Mouse (Mus musculus) myocyte (in vitro differentiated cells): Measurements from ENCODE around the gene Ajap1. TPM values are rescaled to one million over a fixed set of nuclear protein-coding genes. Genes with fewer than 3 reads are reported as not detected.

ENCODE experiments used
- H3K27me3 ChIP-seq: one replicate; pipeline ENCODE4 v1.6.1; 2011; ENCODE audit not compliant: control insufficient read depth, insufficient read depth, insufficient read length
- H3K36me3 ChIP-seq: one replicate; pipeline ENCODE4 v1.6.1; 2011; ENCODE audit not compliant: control insufficient read depth, insufficient read depth
- H3K4me2 ChIP-seq: one replicate; pipeline ENCODE4 v1.6.1; 2011; ENCODE audit warnings: low read depth, control low read depth
- H3K4me3 ChIP-seq: one replicate; pipeline ENCODE4 v1.5.1; 2011; ENCODE audit warnings: mild to moderate bottlenecking, control low read depth, moderate library complexity
- H3K79me2 ChIP-seq: one replicate; pipeline ENCODE4 v1.6.1; 2011; ENCODE audit not compliant: control insufficient read depth, insufficient read depth
- H3ac ChIP-seq: one replicate; pipeline ENCODE4 v1.6.1; 2011; ENCODE audit not compliant: control insufficient read depth, insufficient read length
- CEBPB ChIP-seq: IDR thresholded peaks from 2 replicates; pipeline ENCODE4 v1.6.1; 2011; ENCODE audit warnings: mild to moderate bottlenecking, moderate library complexity; ENCODE audit not compliant: poor library complexity, insufficient read depth, severe bottlenecking
- E2F4 ChIP-seq: IDR thresholded peaks from one replicate; pipeline ENCODE4 v1.6.1; 2011; ENCODE audit warnings: mild to moderate bottlenecking, control low read depth, moderate library complexity; ENCODE audit not compliant: insufficient read depth
- MAX ChIP-seq: IDR thresholded peaks from one replicate; pipeline ENCODE4 v1.6.1; 2011; ENCODE audit warnings: low read depth, mild to moderate bottlenecking, control low read depth
- MYOD1 ChIP-seq, 3 experiments: IDR thresholded peaks; one replicate each; pipeline ENCODE4 v1.6.1; 2011; ENCODE audit warnings: control low read depth in 2 of 3, low read depth in 2 of 3, mild to moderate bottlenecking in 2 of 3, moderate library complexity in 1 of 3; ENCODE audit not compliant: insufficient read length in 2 of 3, control insufficient read depth in 1 of 3
- MYOG ChIP-seq, 3 experiments: IDR thresholded peaks; one replicate each; pipeline ENCODE4 v1.6.1; 2011; ENCODE audit warnings: control low read depth in 2 of 3, low read depth in 2 of 3, mild to moderate bottlenecking in 2 of 3; ENCODE audit not compliant: insufficient read length in 2 of 3, control insufficient read depth in 1 of 3, insufficient read depth in 1 of 3
- POLR2A ChIP-seq: IDR thresholded peaks from one replicate; pipeline ENCODE4 v1.6.1; 2011; ENCODE audit warnings: low read depth, mild to moderate bottlenecking, control low read depth, moderate library complexity; ENCODE audit not compliant: insufficient read length
- POLR2AphosphoS2 ChIP-seq: IDR thresholded peaks from one replicate; pipeline ENCODE4 v1.6.1; 2011; ENCODE audit warnings: low read depth, control low read depth; ENCODE audit not compliant: insufficient read length
- REST ChIP-seq: IDR thresholded peaks from one replicate; pipeline ENCODE4 v1.6.1; 2011; ENCODE audit warnings: mild to moderate bottlenecking, control low read depth, moderate library complexity; ENCODE audit not compliant: insufficient read depth, insufficient read length
- SRF ChIP-seq: IDR thresholded peaks from one replicate; pipeline ENCODE4 v1.6.1; 2011; ENCODE audit warnings: low read depth; ENCODE audit not compliant: control insufficient read depth, insufficient read length
- TCF12 ChIP-seq: IDR thresholded peaks from one replicate; pipeline ENCODE4 v1.6.1; 2011; ENCODE audit warnings: mild to moderate bottlenecking, control low read depth; ENCODE audit not compliant: poor library complexity, insufficient read depth, severe bottlenecking
- TCF3 ChIP-seq: IDR thresholded peaks from one replicate; pipeline ENCODE4 v1.6.1; 2011; ENCODE audit warnings: low read depth, control low read depth; ENCODE audit not compliant: insufficient read length
- USF1 ChIP-seq: IDR thresholded peaks from one replicate; pipeline ENCODE4 v1.6.1; 2011; ENCODE audit warnings: low read depth, mild to moderate bottlenecking, control low read depth, moderate library complexity
- polyA plus RNA-seq: library from polyadenylated mRNA; unstranded; fragments of >200 nt; fragmentation: generic; extraction: Trizol; gene quantifications from one replicate; pipeline ENCODE4 v1.2.1, GENCODE M21; 2012; ENCODE audit warnings: missing spikeins

Gene Ajap1
- polyA plus RNA-seq, 1 experiment, result not detected

GRCm38 (mm10) chr4:153327809-153328208 lies 154.8 kb downstream of the Ajap1 start:
- Histone ChIP-seq H3K4me2 (no peak overlapping the region), H3K4me3 (no peak overlapping the region), H3ac (no peak overlapping the region), H3K27me3 (no peaks in the 10 kb centered on the region), H3K36me3 (no peaks in the 10 kb centered on the region), H3K79me2 (no peaks in the 10 kb centered on the region)
- no peak for TF ChIP-seq POLR2AphosphoS2
- TF ChIP-seq TCF3, result no peak
- no peak for TF ChIP-seq REST
- no peak for TF ChIP-seq MAX
- no peak for TF ChIP-seq CEBPB
- no peak for TF ChIP-seq E2F4
- TF ChIP-seq MYOG (IDR thresholded peaks at IDR 0.05; ENCODE audit: control insufficient read depth in 1 of 3, insufficient read depth in 1 of 3, insufficient read length in 2 of 3, low read depth in 2 of 3), result no peak
- no peak for TF ChIP-seq POLR2A
- no peak for TF ChIP-seq SRF
- no peak for TF ChIP-seq MYOD1 (IDR thresholded peaks at IDR 0.05; ENCODE audit: control insufficient read depth in 1 of 3, insufficient read length in 2 of 3, low read depth in 2 of 3)
- no peak for TF ChIP-seq TCF12
- no peak for TF ChIP-seq USF1
